Mouse (Mus musculus) ES-E14 (cell line): ENCODE results near the gene Cask.

ENCODE experiments used
- HCFC1 ChIP-seq: IDR thresholded peaks from 2 replicates; pipeline ENCODE4 v1.6.1; 2012; ENCODE audit warnings: low read length, inconsistent platforms, borderline replicate concordance; ENCODE audit not compliant: insufficient read depth
- ZC3H11A ChIP-seq: IDR thresholded peaks from 2 replicates; pipeline ENCODE4 v1.6.1; 2012; ENCODE audit warnings: low read depth, mild to moderate bottlenecking, inconsistent platforms, low read length, borderline replicate concordance
- ZNF384 ChIP-seq: IDR thresholded peaks from 2 replicates; pipeline ENCODE4 v1.6.1; 2012; ENCODE audit warnings: low read depth, low read length, inconsistent platforms

DNA sequence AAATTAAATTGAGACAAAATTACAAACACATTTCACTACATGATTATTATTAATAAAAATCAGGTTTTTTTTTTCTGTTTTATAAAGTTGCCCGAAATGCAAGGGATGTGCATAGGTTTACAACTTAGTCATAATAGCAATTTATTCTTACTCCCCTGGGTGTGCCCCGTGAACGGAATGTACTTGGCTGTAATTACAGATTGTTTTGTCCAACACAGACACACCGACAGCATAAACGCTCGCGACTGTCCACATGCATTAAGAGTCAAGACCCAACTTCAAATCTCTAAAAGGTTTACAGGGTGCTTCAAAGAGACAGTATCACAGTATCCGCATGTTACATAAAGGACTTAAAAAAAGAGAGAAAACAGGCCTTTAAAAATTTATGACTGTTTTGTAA is 329.9 kb downstream of the Cask start:
- TF ChIP-seq HCFC1 (no peak), ZNF384 (no peak), ZC3H11A (no peak)
